Comparison of ENCODE assay signal across 7 mouse cellular contexts in the genomic region with DNA sequence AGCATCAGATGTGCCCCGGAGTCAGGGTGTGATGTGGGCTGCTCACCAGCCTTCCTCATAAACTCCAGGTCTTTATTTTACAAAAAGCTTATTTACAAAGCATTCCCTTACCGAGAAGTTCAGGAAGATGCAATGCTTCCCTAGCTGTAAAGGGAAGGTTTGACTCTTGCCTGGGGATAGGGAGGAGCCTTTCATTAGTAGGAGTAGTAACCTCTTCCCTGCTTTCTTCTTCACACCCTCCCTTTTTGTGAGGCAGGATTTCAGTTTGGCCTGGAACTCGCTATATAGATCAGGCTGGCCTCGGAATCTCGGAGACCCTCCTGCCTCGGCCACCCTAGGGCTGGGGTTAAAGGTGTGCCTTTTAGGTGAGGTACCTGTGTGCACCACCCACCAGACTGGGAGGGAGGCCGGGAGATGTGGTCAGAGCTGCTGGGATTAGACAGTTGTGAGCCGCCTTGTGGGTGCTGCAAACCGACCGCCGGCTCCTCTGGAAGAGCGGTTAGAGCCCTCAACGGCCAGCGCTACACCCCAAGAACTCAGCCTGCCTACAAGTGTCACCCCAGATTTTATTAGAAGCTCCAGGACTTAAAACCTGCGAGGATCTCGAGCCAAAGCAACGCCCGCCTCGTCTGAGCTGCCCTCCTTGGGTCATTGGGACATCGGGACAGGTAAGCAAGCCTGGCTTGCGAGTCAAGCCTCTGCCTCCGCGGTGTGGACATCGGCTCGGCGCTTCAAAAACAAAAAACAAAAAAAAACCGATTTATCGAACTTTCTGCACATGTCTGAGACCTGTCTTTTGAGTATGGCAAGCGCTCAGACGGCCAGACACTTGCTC. TPM values are rescaled to one million over a fixed set of nuclear protein-coding genes. Genes with fewer than 3 reads are reported as not detected.
A peak's percentile ranks its signal among the peaks of the same experiment; 100 is the strongest.
DNase-seq lines count a peak whose midpoint lies in the region; ATAC-seq and TF ChIP-seq lines count a peak whose summit lies in the region.

A gene (plus strand): TSS at position 273 of the 835 bp plus-strand sequence.

- H3K36me3 ChIP-seq in C2C12 (ENCODE audit: control insufficient read depth, insufficient read depth) (peaks cover 2% of the 10 kb centered on the region), CH12.LX (replicated peaks in 1 of 2; ENCODE audit: control insufficient read depth in 1 of 2, insufficient read depth in 1 of 2, low read length in 1 of 2) (peaks cover 0 to 6% of the 10 kb centered on the region in 2 experiments)
- no peaks in the 10 kb centered on the region for H3K36me3 ChIP-seq in limb, embryonic 15.5 days
- H3K36me3 ChIP-seq in neural tube, embryonic 14.5 days (ENCODE audit: control insufficient read depth, insufficient read depth, low read length) = no peaks in the 10 kb centered on the region

- H3K4me2 ChIP-seq in CH12.LX (ENCODE audit: insufficient read depth, low read depth, poor library complexity, severe bottlenecking) = peak within 1 kb of the TSS; percentile 58
- H3K4me2 ChIP-seq in limb, embryonic 15.5 days = peak within 1 kb of the TSS; percentile 44
- H3K4me2 ChIP-seq in neural tube, embryonic 14.5 days (ENCODE audit: low read depth, low read length) = peak within 1 kb of the TSS; percentile 63

- peaks cover 33% of the 10 kb centered on the region for H3K79me3 ChIP-seq in C2C12 (ENCODE audit: low read depth)

- intact Hi-C loops in gastrocnemius, postnatal 36 days (cut with DNase I) = no loop called here

- peak within 1 kb of the TSS; percentile 97 for H3K9ac ChIP-seq in CH12.LX (ENCODE audit: insufficient read depth, low read depth)
- peak within 1 kb of the TSS; percentile 96 for H3K9ac ChIP-seq in limb, embryonic 15.5 days
- H3K9ac ChIP-seq in neural tube, embryonic 14.5 days (replicated peaks; ENCODE audit: low read depth, low read length) = peak within 1 kb of the TSS; percentile 95

- no peaks in the 10 kb centered on the region for H3K9me3 ChIP-seq in CH12.LX (replicated peaks; ENCODE audit: low read length)
- H3K9me3 ChIP-seq in limb, embryonic 15.5 days = no peaks in the 10 kb centered on the region
- H3K9me3 ChIP-seq in neural tube, embryonic 14.5 days (ENCODE audit: control insufficient read depth, low read length) = no peaks in the 10 kb centered on the region

- TF ChIP-seq CTCF in C2C12 (IDR thresholded peaks at IDR 0.05; ENCODE audit: control insufficient read depth, insufficient read depth, insufficient read length) (no peak), CH12.LX (conservative IDR thresholded peaks at IDR 0.05 in 1 of 2, IDR thresholded peaks at IDR 0.05 in 1 of 2; ENCODE audit: low read depth in 2 of 2, low read length in 2 of 2) (no peak)

- no peak for DNase-seq in CH12.LX (ENCODE audit: extremely low read depth)
- peak; percentile 64 for DNase-seq in cerebellum, adult 9-10 months
- no peak for DNase-seq in gastrocnemius, postnatal 36 days

- ATAC-seq in inflammation-experienced regulatory T-cells, adult 6 months = no peak
- ATAC-seq in limb, embryonic 15.5 days (ENCODE audit: insufficient number of reproducible peaks, low FRiP score, low TSS enrichment, low read depth) = peak; percentile 1; the same call in 1 of the 2 replicates
- ATAC-seq in neural tube, embryonic 14.5 days (ENCODE audit: low read depth) = peak; percentile 3; the same call in 1 of the 2 replicates

- H3K4me3 ChIP-seq in C2C12 (ENCODE audit: insufficient read depth, poor library complexity, severe bottlenecking) (peak within 1 kb of the TSS; percentile 69), CH12.LX (replicated peaks in 1 of 3; ENCODE audit: low read depth in 2 of 3, low read length in 2 of 3, poor library complexity in 1 of 3) (peak within 1 kb of the TSS; percentile 91 to 99 (median 92))
- peak within 1 kb of the TSS; percentile 99 for H3K4me3 ChIP-seq in limb, embryonic 15.5 days
- H3K4me3 ChIP-seq in neural tube, embryonic 14.5 days (ENCODE audit: low read depth, low read length) = peak within 1 kb of the TSS; percentile 96

- H3K27me3 ChIP-seq in C2C12 (ENCODE audit: control insufficient read depth, insufficient read depth, insufficient read length) = no peaks in the 10 kb centered on the region
- no peaks in the 10 kb centered on the region for H3K27me3 ChIP-seq in CH12.LX (replicated peaks)
- H3K27me3 ChIP-seq in limb, embryonic 15.5 days = no peaks in the 10 kb centered on the region
- H3K27me3 ChIP-seq in neural tube, embryonic 14.5 days (ENCODE audit: control insufficient read depth, insufficient read depth, low read length) = 0 out of 2 replicates have a peak, but pooled peaks cover 2% of the 10 kb centered on the region

- H3K4me1 ChIP-seq in CH12.LX (ENCODE audit: control insufficient read depth in 1 of 2, insufficient read depth in 2 of 2) = peaks cover 22 to 45% of the 10 kb centered on the region in 2 experiments
- peaks cover 37% of the 10 kb centered on the region for H3K4me1 ChIP-seq in limb, embryonic 15.5 days
- H3K4me1 ChIP-seq in neural tube, embryonic 14.5 days (ENCODE audit: control insufficient read depth, insufficient read depth, low read length) = peaks cover 21% of the 10 kb centered on the region

- H3K27ac ChIP-seq in CH12.LX (ENCODE audit: insufficient read depth, low read depth) = peak within 1 kb of the TSS; percentile 100
- peak within 1 kb of the TSS; percentile 98 for H3K27ac ChIP-seq in limb, embryonic 15.5 days
- peak within 1 kb of the TSS; percentile 96 for H3K27ac ChIP-seq in neural tube, embryonic 14.5 days (ENCODE audit: low read depth, low read length)

- peak; percentile 43; the same call in 1 of the 2 replicates for TF ChIP-seq POLR2A in CH12.LX (IDR thresholded peaks at IDR 0.05; ENCODE audit: low read depth, low read length)

- no peak for TF ChIP-seq EP300 in CH12.LX (IDR thresholded peaks at IDR 0.05; ENCODE audit: low read length)

- dilution Hi-C loops in CH12.LX (cut with MboI; ENCODE audit: extremely low pct_ligation_motif_present, extremely low pct_unique_long_range_greater_than_20kb, low sequenced_read_pairs) = no loop called here

- no peak for TF ChIP-seq RAD21 in CH12.LX (IDR thresholded peaks at IDR 0.05; ENCODE audit: low read depth, low read length)

- peak within 1 kb of the TSS; percentile 92 for H3ac ChIP-seq in C2C12 (ENCODE audit: control insufficient read depth, insufficient read length, low read depth)

- in situ Hi-C loops in CH12.LX (cut with MboI; ENCODE audit: low pct_ligation_motif_present, low pct_unique_long_range_greater_than_20kb, low sequenced_read_pairs) = no loop called here

- 43% methylated on average over 30 of the region's 30 CpGs for WGBS in limb, embryonic 15.5 days
- WGBS in neural tube, embryonic 14.5 days = 46% methylated on average over 30 of the region's 30 CpGs

- H3K79me2 ChIP-seq in C2C12 (ENCODE audit: control insufficient read depth, insufficient read depth) (peaks cover 40% of the 10 kb centered on the region), CH12.LX (replicated peaks; ENCODE audit: control insufficient read depth, extremely low read depth, insufficient read depth, poor library complexity, severe bottlenecking) (peaks cover 41% of the 10 kb centered on the region)

TF ChIP-seq in C2C12, 6 proteins besides CTCF, POLR2A, EP300 and RAD21:
- no peak for TF ChIP-seq CEBPB (IDR thresholded peaks at IDR 0.05; ENCODE audit: low read depth)
- TF ChIP-seq MYOG (IDR thresholded peaks at IDR 0.05; ENCODE audit: control insufficient read depth, extremely low read depth, insufficient read length) = no peak
- TF ChIP-seq FOSL1 (IDR thresholded peaks at IDR 0.05; ENCODE audit: insufficient read depth, low read length, poor library complexity, severe bottlenecking) = no peak
TF ChIP-seq in C2C12: peak in this region for 0.

TF ChIP-seq in CH12.LX, 34 proteins besides CTCF, POLR2A, EP300 and RAD21:
- TF ChIP-seq ZMIZ1 (IDR thresholded peaks at IDR 0.05; ENCODE audit: low read depth, low read length) (peak; percentile 50; the same call in 1 of the 2 replicates), CHD1 (IDR thresholded peaks at IDR 0.05; ENCODE audit: low read depth, low read length) (peak; percentile 41; the same call in 1 of the 2 replicates), TBP (conservative IDR thresholded peaks at IDR 0.05; ENCODE audit: low read depth, low read length) (no peak), MAFK (IDR thresholded peaks at IDR 0.05; ENCODE audit: insufficient replicate concordance, low read length) (no peak), MEF2A (IDR thresholded peaks at IDR 0.05; ENCODE audit: borderline replicate concordance, low read depth, low read length) (no peak), USF2 (conservative IDR thresholded peaks at IDR 0.05; ENCODE audit: low read depth, low read length) (no peak), RCOR1 (conservative IDR thresholded peaks at IDR 0.05; ENCODE audit: low read depth, low read length) (no peak), NRF1 (IDR thresholded peaks at IDR 0.05; ENCODE audit: low read depth, low read length) (no peak), BHLHE40 (IDR thresholded peaks at IDR 0.05; ENCODE audit: low read depth, low read length) (0 out of 2 replicates have a peak, but pooled peaks have one; percentile 14), ZKSCAN1 (IDR thresholded peaks at IDR 0.05; ENCODE audit: borderline replicate concordance, low read depth, low read length) (no peak), MYC (IDR thresholded peaks at IDR 0.05; ENCODE audit: low read depth, low read length) (no peak)

RNA-seq across cellular contexts. Expression of the gene that starts here (rescaled TPM):
- polyA plus RNA-seq in C2C12 (2012; fragmentation: generic; extraction: Trizol) (27.1 TPM), CH12.LX (2012; ENCODE audit: insufficient read length, low read depth) (63.3 and 70.8 TPM in 2 replicates)
- total RNA-seq in CH12.LX (2012; rRNA removed) (59.9 and 76.8 TPM in 2 replicates), CH12.LX (2014; rRNA removed) (54.4 and 62.1 TPM in 2 replicates)
- total RNA-seq in gastrocnemius, postnatal 36 days (2021) = 10 to 100 TPM; 25.3 to 29.4 TPM
- polyA plus RNA-seq in inflammation-experienced regulatory T-cells, adult 6 months (2017; shearing (Covaris generic)) = 10 to 100 TPM; 38.6 to 41.5 (median 39.2) TPM
- polyA plus RNA-seq in limb, embryonic 15.5 days (2015; fragmentation: Nextera tagmentation; extraction: Ambion mirVana) = 14.4 and 17.1 TPM in 2 replicates
- 12.2 and 12.8 TPM in 2 replicates for polyA plus RNA-seq in neural tube, embryonic 14.5 days (2014; fragmentation: Nextera tagmentation; extraction: Ambion mirVana)
